Mouse (Mus musculus) midbrain, embryonic 15.5 days (tissue): ENCODE measurements around the gene Morc2b. TPM values are rescaled to one million over a fixed set of nuclear protein-coding genes. Genes with fewer than 3 reads are reported as not detected.
"Not testable (repeated sequence)": the region's sequence is repeated elsewhere in the genome, so short reads cannot be mapped to it uniquely, and the experiment has no call there.

ENCODE experiments used
- ATAC-seq: fragments of 200-750 bp; cut with Nextera tagmentation; replicated peaks from 2 replicates; pipeline ENCODE4 v1.8.0; 2017; ENCODE audit warnings: moderate TSS enrichment
- H3K27ac ChIP-seq: fragments of 300-500 bp; sonication (generic); 2 replicates; pipeline ENCODE4 v1.5.1; 2015; ENCODE audit warnings: mild to moderate bottlenecking, inconsistent platforms
- H3K27me3 ChIP-seq: fragments of 300-500 bp; sonication (generic); replicated peaks from 2 replicates; pipeline ENCODE4 v1.6.1; 2015; ENCODE audit warnings: inconsistent platforms
- H3K36me3 ChIP-seq: fragments of 300-500 bp; sonication (generic); replicated peaks from 2 replicates; pipeline ENCODE4 v1.6.1; 2015; ENCODE audit warnings: inconsistent platforms
- H3K4me1 ChIP-seq: fragments of 300-500 bp; sonication (generic); 2 replicates; pipeline ENCODE4 v1.6.1; 2015; ENCODE audit warnings: inconsistent platforms
- H3K4me2 ChIP-seq: fragments of 300-500 bp; sonication (generic); 2 replicates; pipeline ENCODE4 v1.6.1; 2015; ENCODE audit warnings: inconsistent platforms, mild to moderate bottlenecking, moderate library complexity
- H3K4me3 ChIP-seq: fragments of 300-500 bp; sonication (generic); 2 replicates; pipeline ENCODE4 v1.5.1; 2015; ENCODE audit warnings: mild to moderate bottlenecking, inconsistent platforms
- H3K9ac ChIP-seq: fragments of 300-500 bp; sonication (generic); 2 replicates; pipeline ENCODE4 v1.6.1; 2015; ENCODE audit warnings: mild to moderate bottlenecking, inconsistent platforms
- H3K9me3 ChIP-seq: fragments of 300-500 bp; sonication (generic); 2 replicates; pipeline ENCODE4 v1.6.1; 2016; ENCODE audit warnings: inconsistent platforms
- WGBS: fragments of 180-500 bp; shearing (Covaris S2); methylation state at CpG from one replicate; pipeline ENCODE4 v1.1.7; 2015; ENCODE audit warnings: mixed read lengths; 5-methylcytosine and 5-hydroxymethylcytosine counted together
- polyA plus RNA-seq: library from polyadenylated mRNA; unstranded; fragments of >200 nt; fragmentation: Nextera tagmentation; extraction: Ambion mirVana; gene quantifications from 2 replicates; pipeline ENCODE4 v1.2.1, GENCODE M21; 2015

The Morc2b gene
- polyA plus RNA-seq, result 0.34 and 0.50 TPM in 2 replicates

DNA sequence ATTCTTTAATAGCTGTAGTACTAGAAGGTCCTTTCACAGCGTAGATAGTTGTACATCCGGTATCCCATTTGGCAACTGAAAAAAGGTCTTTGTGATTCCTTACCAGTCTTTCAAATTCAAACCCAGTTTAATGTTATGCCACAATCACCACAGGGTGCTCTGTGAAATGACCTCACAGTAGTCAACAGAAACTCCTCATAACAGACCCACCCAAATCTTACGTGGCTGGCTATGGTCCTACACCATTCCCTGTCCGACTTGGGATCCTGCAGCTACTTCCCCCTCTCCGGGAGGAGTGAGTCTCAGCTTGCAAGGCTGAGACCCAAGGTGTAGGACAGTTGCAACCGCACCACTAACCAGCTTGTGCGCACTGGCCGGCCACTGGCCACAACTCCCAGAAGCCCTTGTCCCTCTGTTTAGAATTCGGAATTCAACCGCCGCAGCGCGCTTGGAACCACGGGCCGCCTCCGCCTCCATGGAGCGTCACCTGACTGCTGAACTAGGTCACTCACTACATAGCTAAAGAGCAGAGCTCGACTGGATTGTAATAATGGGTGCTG is at the start of gene Morc2b:
TSS of gene Morc2b (minus strand) at position 423 of the 560 bp plus-strand sequence.
- no peaks in the 10 kb centered on the region for H3K4me1 ChIP-seq
- H3K27ac ChIP-seq, result no peak within 1 kb of the TSS
- H3K9me3 ChIP-seq, result no peaks in the 10 kb centered on the region
- H3K9ac ChIP-seq, result no peak within 1 kb of the TSS
- no peak within 1 kb of the TSS for H3K4me2 ChIP-seq
- no peak within 1 kb of the TSS for H3K4me3 ChIP-seq
- no peaks in the 10 kb centered on the region for H3K36me3 ChIP-seq
- 74% methylated on average over 18 of the region's 18 CpGs for WGBS
- no peaks in the 10 kb centered on the region for H3K27me3 ChIP-seq
- no peak for ATAC-seq

- H3K36me3 ChIP-seq, H3K4me1 ChIP-seq, H3K27me3 ChIP-seq, H3K9ac ChIP-seq, ATAC-seq, H3K4me3 ChIP-seq, H3K4me2 ChIP-seq, H3K27ac ChIP-seq, H3K9me3 ChIP-seq: not testable (repeated sequence)
- 77% methylated on average over 1 of the region's 1 CpGs for WGBS
These were observed 28.7 kb upstream of the Morc2b start, which contains the start of gene Olfr55 for GRCm38 (mm10) chr17:33168147-33168546. Gene Olfr55, plus strand, starts transcription at chr17:33168447.

DNA sequence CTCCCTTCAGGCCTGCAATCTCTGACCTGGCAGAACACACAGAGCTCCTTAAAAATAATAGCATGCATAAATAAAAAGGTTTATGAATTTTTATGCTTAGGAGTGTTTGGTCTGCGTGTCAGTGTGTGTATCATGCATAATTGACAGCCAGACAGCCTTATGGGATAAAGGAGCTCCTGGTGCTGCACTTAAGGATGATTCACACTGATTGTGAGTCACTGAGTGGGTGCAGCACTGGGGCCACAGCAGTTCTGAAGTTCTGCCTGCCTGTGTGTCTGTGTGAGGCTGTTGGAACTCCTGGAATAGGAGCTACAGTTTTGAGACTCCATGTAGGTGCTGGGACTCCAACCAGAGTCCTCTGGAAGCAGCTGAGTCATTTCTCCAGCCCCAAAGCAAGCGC is 13.2 kb downstream of the Morc2b start:
- no peak for ATAC-seq
- no peak overlapping the region for H3K4me3 ChIP-seq
- H3K9ac ChIP-seq, result no peak overlapping the region
- no peak overlapping the region for H3K4me2 ChIP-seq
- no peaks in the 10 kb centered on the region for H3K36me3 ChIP-seq
- H3K4me1 ChIP-seq, result no peaks in the 10 kb centered on the region
- 64% methylated on average over 2 of the region's 2 CpGs for WGBS
- no peak overlapping the region for H3K27ac ChIP-seq
- no peaks in the 10 kb centered on the region for H3K27me3 ChIP-seq
- H3K9me3 ChIP-seq, result no peaks in the 10 kb centered on the region

- Histone ChIP-seq H3K4me1 (no peaks in the 10 kb centered on the region), H3K4me2 (no peak overlapping the region), H3K36me3 (no peaks in the 10 kb centered on the region), H3K4me3 (no peak overlapping the region), H3K9me3 (no peaks in the 10 kb centered on the region), H3K27me3 (no peaks in the 10 kb centered on the region), H3K27ac (no peak overlapping the region), H3K9ac (no peak overlapping the region)
- no peak for ATAC-seq
These were observed 14.9 kb downstream of the Morc2b start for GRCm38 (mm10) chr17:33124546-33124945.

DNA sequence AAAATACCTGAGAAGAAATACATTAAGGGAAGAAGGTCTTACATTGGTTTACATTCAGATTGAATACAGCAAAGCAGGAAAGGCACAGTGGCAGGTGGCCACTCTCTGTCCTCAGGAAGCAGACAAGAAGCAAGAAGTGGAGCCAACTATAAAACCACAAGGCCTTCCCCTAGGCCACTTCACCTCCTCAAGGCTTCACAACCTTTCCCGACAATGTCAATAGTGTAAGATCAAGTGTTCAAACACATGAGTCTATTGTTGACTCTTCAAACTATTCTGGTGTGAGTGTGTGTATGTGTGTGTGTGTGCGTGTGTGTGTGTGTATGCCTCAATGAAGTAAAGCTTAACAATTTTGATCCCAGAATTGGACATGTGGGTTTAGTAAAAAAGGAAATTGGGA is 42.1 kb downstream of the Morc2b start:
- H3K9me3 ChIP-seq, result no peaks in the 10 kb centered on the region
- no peak overlapping the region for H3K27ac ChIP-seq
- H3K36me3 ChIP-seq, result no peaks in the 10 kb centered on the region
- H3K4me1 ChIP-seq, result peaks cover 13% of the 10 kb centered on the region
- no peak for ATAC-seq
- no peak overlapping the region for H3K9ac ChIP-seq
- no peak overlapping the region for H3K4me3 ChIP-seq
- no peaks in the 10 kb centered on the region for H3K27me3 ChIP-seq
- WGBS, result 93% methylated on average over 2 of the region's 2 CpGs
- no peak overlapping the region for H3K4me2 ChIP-seq

GRCm38 (mm10) chr17:33092391-33093193 is 46.9 kb downstream of the Morc2b start:
- H3K9ac ChIP-seq, result peak overlapping the region; percentile 87
- 1% methylated on average over 31 of the region's 31 CpGs for WGBS
- H3K4me3 ChIP-seq, result peak overlapping the region; percentile 83
- no peaks in the 10 kb centered on the region for H3K9me3 ChIP-seq
- no peaks in the 10 kb centered on the region for H3K36me3 ChIP-seq
- peak overlapping the region; percentile 96 for H3K27ac ChIP-seq
- H3K4me1 ChIP-seq, result peaks cover 22% of the 10 kb centered on the region
- peak; percentile 80 for ATAC-seq
- no peaks in the 10 kb centered on the region for H3K27me3 ChIP-seq
- peak overlapping the region; percentile 79 for H3K4me2 ChIP-seq

- H3K27me3 ChIP-seq, result no peaks in the 10 kb centered on the region
- no peak overlapping the region for H3K9ac ChIP-seq
- WGBS, result 61% methylated on average over 1 of the region's 1 CpGs
- no peaks in the 10 kb centered on the region for H3K9me3 ChIP-seq
- H3K4me2 ChIP-seq, result peak overlapping the region; percentile 79; the same call in 1 of the 2 replicates
- H3K4me1 ChIP-seq, result peaks cover 22% of the 10 kb centered on the region
- H3K36me3 ChIP-seq, result no peaks in the 10 kb centered on the region
- H3K27ac ChIP-seq, result no peak overlapping the region
- ATAC-seq, result no peak
- no peak overlapping the region for H3K4me3 ChIP-seq
These were observed 47.9 kb downstream of the Morc2b start for GRCm38 (mm10) chr17:33091630-33092029.

- Histone ChIP-seq H3K27me3 (no peaks in the 10 kb centered on the region), H3K27ac (peak within 1 kb of the TSS; percentile 89), H3K9me3 (no peaks in the 10 kb centered on the region), H3K36me3 (no peaks in the 10 kb centered on the region), H3K4me3 (peak within 1 kb of the TSS; percentile 76), H3K4me1 (peaks cover 21% of the 10 kb centered on the region), H3K4me2 (peak within 1 kb of the TSS; percentile 76), H3K9ac (peak within 1 kb of the TSS; percentile 76)
- peak; percentile 94 for ATAC-seq
- 6% methylated on average over 34 of the region's 34 CpGs for WGBS
These were observed 50.1 kb downstream of the Morc2b start, which contains the start of gene Zfp563 for GRCm38 (mm10) chr17:33089220-33089949. Gene Zfp563, plus strand, starts transcription at chr17:33089310.

DNA sequence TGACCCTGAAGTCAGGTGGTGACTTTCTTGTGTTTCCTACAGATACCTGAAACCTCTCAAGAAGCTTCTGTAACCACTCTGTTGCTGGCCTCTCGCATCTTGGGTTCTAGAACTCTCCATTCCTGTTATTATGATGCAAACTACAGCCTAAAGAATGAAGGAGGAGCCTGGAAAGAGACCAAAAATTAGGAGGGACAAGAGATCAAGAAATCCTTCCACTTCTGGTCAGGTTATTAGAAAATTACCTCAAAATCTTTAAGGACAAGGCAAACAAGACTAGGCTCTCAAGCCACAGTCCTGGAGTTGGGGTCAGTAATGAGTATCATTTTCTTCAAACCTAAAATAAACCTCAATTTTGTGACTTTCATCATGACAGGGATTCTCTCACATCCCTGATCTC is 71.5 kb downstream of the Morc2b start, which contains the start of gene 4921501E09Rik:
TSS of gene 4921501E09Rik (minus strand) at position 101 of the 400 bp plus-strand sequence.
- WGBS, result 52% methylated on average over 1 of the region's 1 CpGs
- H3K9me3 ChIP-seq, result no peaks in the 10 kb centered on the region

More for the DNA sequence above, 71.5 kb downstream of the Morc2b start, which contains the start of gene 4921501E09Rik:
- no peak within 1 kb of the TSS for H3K4me3 ChIP-seq
- H3K36me3 ChIP-seq, result no peaks in the 10 kb centered on the region
- no peak for ATAC-seq
- no peaks in the 10 kb centered on the region for H3K4me1 ChIP-seq
- H3K9ac ChIP-seq, result no peak within 1 kb of the TSS
- H3K27me3 ChIP-seq, result no peaks in the 10 kb centered on the region
- H3K4me2 ChIP-seq, result no peak within 1 kb of the TSS
- H3K27ac ChIP-seq, result no peak within 1 kb of the TSS

Other genes with a start within 250 kb of the Morc2b start
- gene Zfp870, start 248.0 kb downstream of the Morc2b start, polyA plus RNA-seq, result 7.4 and 7.9 TPM in 2 replicates
- gene Cyp4f14, start 222.3 kb downstream of the Morc2b start, polyA plus RNA-seq, result 0.10 and 0.18 TPM in 2 replicates
- gene Cyp4f13, start 192.3 kb downstream of the Morc2b start, polyA plus RNA-seq, result 7.7 and 8.7 TPM in 2 replicates
- gene Zfp472, start 173.9 kb downstream of the Morc2b start, polyA plus RNA-seq, result 8.1 and 8.4 TPM in 2 replicates
- gene Zfp952, start 146.6 kb downstream of the Morc2b start, polyA plus RNA-seq, result 23.6 and 24.0 TPM in 2 replicates
- 28.7 and 29.5 TPM in 2 replicates for gene Zfp763, start 106.3 kb downstream of the Morc2b start, polyA plus RNA-seq
- not detected in 2 replicates for gene 4921501E09Rik, start 71.6 kb downstream of the Morc2b start, polyA plus RNA-seq
- gene Zfp563, start 50.4 kb downstream of the Morc2b start, polyA plus RNA-seq, result 23.0 and 24.0 TPM in 2 replicates
- not detected in 2 replicates for gene Olfr55, start 28.8 kb upstream of the Morc2b start, polyA plus RNA-seq
- gene Olfr239, start 51.6 kb upstream of the Morc2b start, polyA plus RNA-seq, result 0.12 TPM in 1 of 2 replicates, not detected in the other
- gene Olfr1564, start 82.0 kb upstream of the Morc2b start, polyA plus RNA-seq, result not detected in 2 replicates
- gene Zfp955a, start 115.5 kb upstream of the Morc2b start, polyA plus RNA-seq, result 25.7 and 28.0 TPM in 2 replicates
- 0.04 TPM in 2 replicates for gene Olfr63, start 125.0 kb upstream of the Morc2b start, polyA plus RNA-seq
- gene Zfp955b, start 149.9 kb upstream of the Morc2b start, polyA plus RNA-seq, result 21.5 TPM in 2 replicates
- gene Zfp81, start 219.2 kb upstream of the Morc2b start, polyA plus RNA-seq, result 14.9 and 16.1 TPM in 2 replicates